Mouse (Mus musculus) right cerebral cortex, postnatal 4 days (tissue): Measurements from ENCODE around the gene Brwd1.
A peak's percentile ranks its signal among the peaks of the same experiment; 100 is the strongest.
"Not testable (repeated sequence)": the region's sequence is repeated elsewhere in the genome, so short reads cannot be mapped to it uniquely, and the experiment has no call there.

Source experiments
- DNase-seq: peaks from one replicate; pipeline ENCODE4 v3.0.0-alpha.2; 2022

Brwd1 gene

DNA sequence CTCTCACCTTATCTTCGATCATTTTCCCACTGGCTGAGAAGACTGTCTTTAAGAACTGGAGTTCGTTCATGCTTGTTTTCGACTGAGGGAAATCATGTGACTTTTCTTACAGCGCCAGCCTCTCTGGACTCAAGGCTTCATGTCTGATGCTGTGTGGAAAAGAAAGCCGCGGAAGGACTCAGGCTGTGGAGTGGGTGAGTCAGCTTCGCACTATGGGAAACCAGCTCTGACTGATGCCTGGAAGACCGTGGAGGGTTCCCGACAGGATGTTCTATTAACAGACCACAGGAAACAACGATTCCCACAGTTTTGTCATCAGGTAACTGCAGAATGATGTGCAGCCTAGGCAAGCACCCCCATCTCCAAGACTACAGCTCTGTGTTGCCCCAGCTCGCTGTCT is 114.9 kb downstream of the Brwd1 start:
- no peak for DNase-seq

DNA sequence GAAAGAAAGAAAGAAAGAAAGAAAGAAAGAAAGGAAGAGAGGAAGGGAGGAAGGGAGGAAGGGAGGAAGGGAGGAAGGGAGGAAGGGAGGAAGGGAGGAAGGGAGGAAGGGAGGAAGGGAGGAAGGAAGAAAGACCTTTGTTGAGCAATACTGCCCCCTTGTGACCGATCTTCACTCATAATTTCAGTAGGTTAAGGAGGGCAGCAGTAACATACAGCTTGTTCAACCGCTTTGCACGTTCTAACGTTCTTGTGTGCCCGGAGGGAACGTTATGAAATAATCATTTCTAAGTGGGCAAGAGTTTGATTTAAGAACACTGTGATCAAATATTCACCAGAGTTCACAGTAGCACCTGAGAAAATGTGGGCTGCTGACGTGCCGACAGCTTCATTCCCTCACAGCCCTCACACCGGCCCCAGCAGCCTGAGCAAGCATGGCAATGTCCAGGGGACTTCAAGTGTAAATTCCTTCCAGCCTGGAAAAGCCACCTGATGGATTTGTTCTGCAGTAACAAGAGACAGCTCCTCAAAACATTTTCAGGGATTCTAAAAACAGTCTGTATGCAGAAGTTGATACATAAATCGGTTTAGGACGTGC is 117.8 kb downstream of the Brwd1 start:
- DNase-seq = peak; percentile 54

DNA sequence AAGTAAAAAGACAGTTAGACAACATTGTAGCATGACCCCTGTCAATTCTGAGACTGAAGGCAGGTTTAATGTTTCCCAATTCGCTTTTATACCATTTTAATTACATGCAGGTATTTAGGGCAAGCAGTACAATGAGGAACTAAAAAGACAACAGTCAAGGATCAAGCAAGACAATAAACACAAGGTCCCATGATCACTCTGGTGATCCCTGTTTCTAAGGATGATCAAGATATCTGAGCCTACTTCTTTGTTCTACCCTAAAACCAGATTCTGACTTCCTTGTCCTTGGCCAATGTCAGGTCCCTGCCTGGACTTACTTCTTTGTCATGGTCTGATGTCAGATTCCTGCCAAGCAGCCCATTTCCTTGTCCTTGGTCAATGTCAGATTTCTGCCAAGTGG is 120.8 kb downstream of the Brwd1 start:
- not testable (repeated sequence) for DNase-seq

DNA sequence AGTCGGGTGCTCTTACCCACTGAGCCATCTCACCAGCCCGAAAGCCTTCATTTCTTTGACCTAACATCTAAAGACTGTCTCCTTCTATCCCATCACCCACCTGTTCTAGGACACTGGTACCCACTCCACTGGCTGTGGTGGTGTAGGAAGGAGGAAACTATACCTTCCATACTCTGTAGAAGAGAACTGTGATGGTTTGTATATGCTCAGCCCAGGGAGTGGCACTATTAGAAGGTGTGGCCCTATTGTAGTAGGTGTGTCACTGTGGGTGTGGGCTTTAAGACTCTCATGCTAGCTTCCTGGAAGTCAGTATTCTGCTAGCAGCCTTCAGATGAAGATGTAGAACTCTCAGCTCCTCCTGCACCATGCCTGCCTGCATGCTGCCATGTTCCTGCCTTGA is 121.6 kb downstream of the Brwd1 start:
- DNase-seq = not testable (repeated sequence)

DNA sequence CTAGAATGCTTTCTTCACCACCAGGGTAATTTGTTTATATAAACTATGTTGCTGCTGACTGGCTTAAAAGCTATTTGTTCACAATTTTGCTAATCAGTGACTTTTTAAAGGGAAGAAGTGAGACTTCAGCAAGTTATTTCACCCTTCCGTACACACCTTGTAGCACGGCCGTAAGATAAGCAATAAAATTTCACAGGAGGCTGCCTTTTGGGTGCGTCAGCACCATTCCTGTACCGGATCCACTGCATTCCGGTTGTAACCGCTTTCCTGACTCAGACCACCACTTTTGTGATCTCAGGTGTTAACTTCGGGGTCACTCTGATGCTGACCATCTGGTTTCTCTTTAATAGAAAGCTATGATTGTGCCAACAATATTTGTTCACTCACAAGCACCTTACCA is 124.2 kb downstream of the Brwd1 start:
- DNase-seq = no peak

DNA sequence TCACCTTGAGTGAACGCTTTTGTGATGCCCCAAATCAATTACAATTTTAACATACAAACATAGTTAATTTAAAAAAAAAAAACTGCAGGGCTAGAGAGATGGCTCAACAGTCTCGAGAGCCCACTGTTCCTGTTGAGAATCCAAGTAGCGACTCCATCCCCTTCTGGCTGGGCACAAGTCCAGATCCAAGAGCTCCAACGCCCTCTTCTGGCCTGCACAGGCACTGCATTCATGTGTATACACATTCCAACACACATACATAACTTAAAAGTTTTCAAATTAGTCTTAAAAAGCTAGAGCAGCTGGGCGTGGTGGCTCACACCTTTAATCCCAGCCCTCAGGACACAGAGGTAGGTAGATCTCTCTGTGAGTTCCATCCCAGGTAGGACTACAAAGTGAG is 125.7 kb downstream of the Brwd1 start:
- DNase-seq = peak; percentile 34

DNA sequence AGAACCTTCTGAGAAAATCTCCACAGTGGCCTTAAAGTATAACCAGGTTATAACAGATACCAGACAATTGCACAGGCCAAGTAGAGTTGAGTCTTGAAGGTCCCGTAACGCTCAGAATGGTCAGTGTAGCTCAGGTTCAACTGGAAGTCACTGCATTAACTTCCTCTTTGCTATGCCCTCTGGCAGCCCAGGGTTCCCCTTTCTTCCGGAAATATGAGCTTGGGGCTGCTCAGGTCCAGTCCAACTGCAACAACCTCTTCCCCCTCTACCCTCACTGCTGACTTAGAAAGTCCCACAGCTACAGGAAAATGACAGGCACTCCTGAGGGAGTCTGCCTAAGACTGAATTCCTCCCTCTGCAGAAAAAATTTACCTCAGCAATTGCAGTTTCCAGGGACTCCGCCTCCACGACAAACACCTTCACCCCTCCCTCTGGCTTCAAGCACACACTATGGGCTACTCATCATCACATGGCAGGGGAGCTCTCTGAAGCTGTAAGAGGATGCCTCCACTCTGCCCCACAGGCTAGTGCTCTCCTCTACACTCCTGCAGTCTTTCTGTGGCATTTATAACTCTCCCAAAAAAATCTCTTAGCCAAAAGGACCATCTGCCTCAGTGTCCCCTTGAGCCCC is 126.5 kb downstream of the Brwd1 start:
- DNase-seq = no peak

DNA sequence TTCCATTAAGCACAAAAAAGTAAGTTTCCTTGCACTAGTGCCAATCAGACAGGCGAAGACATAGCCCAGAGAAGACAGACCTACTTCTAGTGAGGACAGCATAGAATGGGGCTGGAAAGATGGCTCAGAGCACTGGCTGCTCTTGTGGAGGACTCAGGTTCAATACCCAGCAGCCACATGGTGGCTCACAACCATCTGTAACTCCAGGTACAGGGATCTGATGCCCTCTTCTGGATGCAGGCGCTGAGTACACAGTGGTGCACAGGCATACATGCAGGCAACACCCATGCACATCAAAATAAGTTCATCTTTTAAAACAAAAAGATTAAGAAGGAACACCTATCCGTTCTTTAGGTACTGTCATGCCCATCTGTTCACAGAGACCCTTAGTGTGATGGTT is 128.0 kb downstream of the Brwd1 start:
- DNase-seq = no peak

DNA sequence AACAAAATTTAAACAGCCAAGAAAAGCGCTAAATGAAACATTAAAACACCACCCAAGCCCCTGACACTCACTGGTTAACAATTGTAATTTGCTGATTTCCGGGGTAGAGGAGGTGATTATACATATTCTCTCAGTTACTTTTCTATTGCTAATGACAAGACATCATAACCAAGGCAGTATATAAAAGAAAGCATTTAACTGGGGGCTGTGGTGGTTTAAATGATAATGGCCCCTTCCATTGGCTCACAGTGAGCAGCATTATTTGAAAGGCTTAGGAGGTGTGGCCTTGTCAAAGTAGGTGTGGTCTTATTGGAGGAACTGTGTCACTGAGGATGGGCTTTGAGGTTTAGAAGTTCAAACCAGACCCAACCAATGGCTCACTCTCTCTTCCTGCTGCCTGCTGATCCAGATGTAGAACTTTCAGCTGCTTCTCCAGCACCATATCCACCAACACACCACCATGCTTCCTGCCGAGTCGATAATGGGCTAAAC is 129.1 kb downstream of the Brwd1 start:
- DNase-seq = no peak

DNA sequence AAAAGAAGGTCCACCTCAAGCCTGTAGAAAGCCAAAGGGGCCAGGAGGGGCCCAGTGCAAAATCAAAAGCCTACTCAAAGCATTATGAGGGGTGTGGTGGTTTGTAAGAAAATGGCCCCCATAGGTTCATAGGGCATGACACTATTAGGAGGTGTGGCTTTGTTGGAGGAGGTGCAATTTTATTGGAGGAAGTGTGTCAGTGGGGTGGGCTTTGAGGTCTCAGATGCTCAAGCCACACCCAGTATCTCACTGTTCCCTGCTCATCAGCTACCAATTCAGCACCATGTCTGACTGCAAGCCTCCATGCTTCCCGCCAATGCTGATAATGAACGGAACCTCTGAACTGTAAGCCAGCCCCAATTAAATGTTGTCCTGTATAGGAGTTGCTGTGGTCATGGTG is 130.9 kb downstream of the Brwd1 start:
- DNase-seq = no peak

DNA sequence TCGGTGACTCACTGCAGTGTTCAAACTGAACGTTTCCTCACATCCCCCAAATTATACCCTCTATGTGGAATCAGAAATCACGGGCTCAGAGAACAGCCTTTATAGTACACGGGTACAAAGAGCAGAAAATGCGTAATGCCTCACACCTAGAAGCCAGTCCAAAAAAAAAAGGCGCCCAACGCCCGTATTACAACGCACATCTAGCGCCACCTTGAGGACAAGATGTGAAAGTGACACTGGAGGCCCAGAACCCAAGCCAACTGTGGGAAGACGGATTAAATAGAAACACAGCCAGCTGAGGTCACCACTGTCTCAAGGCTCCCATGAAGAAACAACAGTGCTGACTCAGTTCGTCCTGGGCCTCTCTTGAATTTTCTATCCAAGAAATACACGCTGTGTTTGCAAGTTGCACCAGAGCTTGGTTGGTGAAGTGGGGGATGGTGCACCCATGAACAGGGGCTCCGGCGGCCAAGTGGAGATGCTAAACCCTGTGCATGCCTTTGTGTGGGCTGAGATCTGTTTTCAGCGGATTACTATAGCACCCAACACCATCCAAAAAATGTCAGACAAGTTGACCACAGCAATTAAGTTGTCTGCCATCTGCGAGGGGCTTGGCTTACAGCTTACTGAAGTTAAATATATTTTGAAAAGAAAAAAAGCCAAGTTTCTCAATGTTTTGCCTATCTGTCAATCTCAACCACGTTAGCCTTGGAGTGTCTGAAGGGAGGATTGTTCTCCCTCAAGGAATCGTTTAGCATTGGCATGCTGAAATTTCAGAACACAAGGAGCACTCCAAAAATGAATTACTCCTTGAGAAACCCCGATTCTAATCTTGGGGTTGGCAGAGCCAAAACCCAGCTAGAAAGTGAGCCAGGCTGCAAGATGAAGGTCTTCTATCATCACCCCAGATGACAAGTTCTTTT is 136.7 kb downstream of the Brwd1 start:
- DNase-seq = peak; percentile 56

DNA sequence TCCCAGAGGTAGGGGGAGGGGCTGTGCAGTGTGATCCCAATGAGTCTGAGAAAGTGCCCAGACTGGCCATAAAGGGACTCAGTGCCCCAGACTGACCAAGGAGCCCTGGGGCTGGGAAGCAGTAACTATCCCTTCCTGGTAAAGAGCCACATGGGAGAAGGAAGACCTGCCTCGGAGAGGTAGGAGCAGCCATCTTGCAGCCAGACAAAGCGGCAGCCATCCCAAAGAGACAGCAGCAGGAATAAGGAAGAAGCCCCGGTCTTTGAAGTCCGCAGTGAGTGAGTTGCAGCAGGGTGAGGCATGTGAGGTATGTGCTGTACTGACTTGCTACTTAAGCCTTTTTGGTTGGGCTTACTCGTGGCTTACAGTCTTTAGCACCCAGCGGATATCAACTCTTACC is 139.1 kb downstream of the Brwd1 start:
- no peak for DNase-seq
